Mouse (Mus musculus) lung, postnatal 25 days (tissue): ENCODE measurements around the gene Castor2.

Experiments
- DNase-seq: peaks from one replicate; pipeline ENCODE4 v3.0.0; 2022; ENCODE audit warnings: low spot score

Gene Castor2

GRCm38 (mm10) chr5:134099496-134100211, at the start of gene Castor2:
Gene Castor2 (plus strand): TSS chr5:134099711.
- peak; percentile 93 for DNase-seq

- DNase-seq: no peak
Observed at GRCm38 (mm10) chr5:134050711-134051110, 48.8 kb upstream of the Castor2 start.

GRCm38 (mm10) chr5:134052614-134053013, 46.9 kb upstream of the Castor2 start:
- no peak for DNase-seq

- no peak for DNase-seq
Observed at GRCm38 (mm10) chr5:134054496-134054895, 45.0 kb upstream of the Castor2 start.

- DNase-seq: no peak
Observed at GRCm38 (mm10) chr5:134058793-134059352, 40.6 kb upstream of the Castor2 start.

- DNase-seq: peak; percentile 74
Observed at GRCm38 (mm10) chr5:134063362-134064064, 36.0 kb upstream of the Castor2 start.

GRCm38 (mm10) chr5:134066261-134066660, 33.2 kb upstream of the Castor2 start:
- no peak for DNase-seq

- no peak for DNase-seq
Observed at GRCm38 (mm10) chr5:134067924-134068323, 31.6 kb upstream of the Castor2 start.

- DNase-seq: no peak
Observed at GRCm38 (mm10) chr5:134073512-134074041, 25.9 kb upstream of the Castor2 start.

- no peak for DNase-seq
Observed at GRCm38 (mm10) chr5:134074368-134074767, 25.1 kb upstream of the Castor2 start.

- DNase-seq: no peak
Observed at GRCm38 (mm10) chr5:134076175-134076574, 23.3 kb upstream of the Castor2 start.

GRCm38 (mm10) chr5:134080685-134081548, 18.6 kb upstream of the Castor2 start:
- DNase-seq: no peak

- no peak for DNase-seq
Observed at GRCm38 (mm10) chr5:134085227-134085626, 14.3 kb upstream of the Castor2 start.

GRCm38 (mm10) chr5:134085887-134086639, 13.4 kb upstream of the Castor2 start:
- no peak for DNase-seq

- no peak for DNase-seq
Observed at GRCm38 (mm10) chr5:134087211-134087610, 12.3 kb upstream of the Castor2 start.

GRCm38 (mm10) chr5:134095766-134096165, 3.7 kb upstream of the Castor2 start:
- DNase-seq: no peak

- no peak for DNase-seq
Observed at GRCm38 (mm10) chr5:134098341-134098902, 1.1 kb upstream of the Castor2 start.

- no peak for DNase-seq
Observed at GRCm38 (mm10) chr5:134098976-134099375, 535 bp upstream of the Castor2 start.

- no peak for DNase-seq
Observed at GRCm38 (mm10) chr5:134100232-134100771, 791 bp downstream of the Castor2 start.

GRCm38 (mm10) chr5:134101322-134101721, 1.8 kb downstream of the Castor2 start:
- DNase-seq: no peak

GRCm38 (mm10) chr5:134101883-134102282, 2.4 kb downstream of the Castor2 start:
- peak; percentile 7 for DNase-seq
